Mouse (Mus musculus) small intestine, adult 2 months (tissue): ENCODE results near the gene Rin3.

Source experiments
- CTCF ChIP-seq: fragments of 200-500 bp; IDR thresholded peaks from 2 replicates; pipeline ENCODE4 v1.5.1; 2012; ENCODE audit warnings: low read depth, mild to moderate bottlenecking, control low read depth, inconsistent platforms, low read length, moderate library complexity, mixed read lengths; ENCODE audit not compliant: insufficient replicate concordance, insufficient read length; ENCODE audit errors: extremely low read depth
- POLR2A ChIP-seq: fragments of 200-500 bp; IDR thresholded peaks from 2 replicates; pipeline ENCODE4 v1.6.1; 2012; ENCODE audit warnings: low read depth, mild to moderate bottlenecking, control low read depth, inconsistent platforms, low read length, moderate library complexity

DNA sequence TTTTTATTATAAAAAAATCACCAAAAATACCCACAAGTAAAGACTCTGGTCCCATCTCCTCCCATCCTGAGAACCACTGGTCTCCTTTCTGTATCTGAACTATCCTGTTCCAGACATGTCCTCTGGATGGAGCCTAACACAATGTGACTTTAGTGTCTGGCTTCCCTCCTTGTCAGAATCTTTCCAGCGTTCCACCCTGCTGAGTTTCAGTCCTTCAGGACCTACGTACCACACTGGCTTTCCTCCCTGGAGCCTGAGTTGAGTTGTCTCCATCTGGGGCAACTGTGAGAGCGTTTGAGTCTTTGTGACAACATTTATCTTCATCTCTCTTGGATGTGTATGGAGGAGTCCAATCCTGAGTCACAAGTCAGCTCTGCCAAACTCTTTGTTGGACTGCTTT lies 30.9 kb upstream of the Rin3 start:
- no peak for TF ChIP-seq CTCF
- TF ChIP-seq POLR2A: no peak
